Mouse (Mus musculus) bone marrow, adult 2 months (tissue): ENCODE measurements around the gene Cyp2b13.
"Not testable (repeated sequence)": the region's sequence is repeated elsewhere in the genome, so short reads cannot be mapped to it uniquely, and the experiment has no call there.

Experiments used
- CTCF ChIP-seq: fragments of 200-500 bp; IDR thresholded peaks from 2 replicates; pipeline ENCODE4 v1.5.1; 2011; ENCODE audit warnings: low read length, control low read depth; ENCODE audit not compliant: control insufficient read depth, insufficient read depth
- POLR2A ChIP-seq: fragments of 200-500 bp; IDR thresholded peaks from 2 replicates; pipeline ENCODE4 v1.6.1; 2011; ENCODE audit warnings: low read depth, mild to moderate bottlenecking, control low read depth, low read length, borderline replicate concordance; ENCODE audit not compliant: control insufficient read depth

GRCm38 (mm10) chr7:26019814-26020332 is 41.4 kb upstream of the Cyp2b13 start:
- not testable (repeated sequence) for TF ChIP-seq CTCF, POLR2A
